Mouse (Mus musculus) limb, embryonic 14.5 days (tissue): ENCODE data around the gene Nepro. TPM values are rescaled to one million over a fixed set of nuclear protein-coding genes. Genes with fewer than 3 reads are reported as not detected.
A peak's percentile ranks its signal among the peaks of the same experiment; 100 is the strongest.

ENCODE experiments used
- ATAC-seq: fragments of 200-750 bp; cut with Nextera tagmentation; 2 replicates; pipeline ENCODE4 v1.8.0; 2017; ENCODE audit warnings: low read depth, moderate number of reproducible peaks, moderate TSS enrichment; ENCODE audit not compliant: low FRiP score
- DNase-seq: peaks from one replicate; pipeline ENCODE4 v3.0.0-alpha.2; 2015; ENCODE audit warnings: low spot score
- H3K27ac ChIP-seq: fragments of 300-500 bp; sonication (generic); replicated peaks from 2 replicates; pipeline ENCODE4 v1.5.1; 2014; ENCODE audit warnings: low read depth, mild to moderate bottlenecking, low read length, moderate library complexity, mixed read lengths
- H3K27me3 ChIP-seq: fragments of 300-500 bp; sonication (generic); 2 replicates; pipeline ENCODE4 v1.6.1; 2014; ENCODE audit warnings: low read length, mixed read lengths; ENCODE audit not compliant: control insufficient read depth, insufficient read depth
- H3K36me3 ChIP-seq: fragments of 300-500 bp; sonication (generic); 2 replicates; pipeline ENCODE4 v1.6.1; 2014; ENCODE audit warnings: mild to moderate bottlenecking, low read length, moderate library complexity, mixed read lengths; ENCODE audit not compliant: control insufficient read depth, insufficient read depth
- H3K4me1 ChIP-seq: fragments of 300-500 bp; sonication (generic); 2 replicates; pipeline ENCODE4 v1.6.1; 2014; ENCODE audit warnings: antibody characterized with exemption, low read length, mixed read lengths; ENCODE audit not compliant: control insufficient read depth, insufficient read depth
- H3K4me2 ChIP-seq: fragments of 300-500 bp; sonication (generic); replicated peaks from 2 replicates; pipeline ENCODE4 v1.6.1; 2014; ENCODE audit warnings: low read depth, mild to moderate bottlenecking, low read length, moderate library complexity; ENCODE audit not compliant: severe bottlenecking
- H3K4me3 ChIP-seq: fragments of 300-500 bp; sonication (generic); replicated peaks from 2 replicates; pipeline ENCODE4 v1.5.1; 2014; ENCODE audit warnings: low read length
- H3K9ac ChIP-seq: fragments of 300-500 bp; sonication (generic); 2 replicates; pipeline ENCODE4 v1.6.1; 2014; ENCODE audit warnings: mild to moderate bottlenecking, low read depth, low read length, moderate library complexity; ENCODE audit not compliant: severe bottlenecking
- H3K9me3 ChIP-seq: fragments of 300-500 bp; sonication (generic); 2 replicates; pipeline ENCODE4 v1.6.1; 2016; ENCODE audit warnings: low read length; ENCODE audit not compliant: control insufficient read depth
- POLR2A ChIP-seq: fragments of 200-500 bp; IDR thresholded peaks from 2 replicates; pipeline ENCODE4 v1.8.0; 2012; ENCODE audit warnings: inconsistent platforms, mild to moderate bottlenecking, moderate library complexity, borderline replicate concordance; ENCODE audit not compliant: insufficient read depth, insufficient read length; ENCODE audit errors: extremely low read depth
- WGBS: fragments of 180-500 bp; shearing (Covaris S2); extraction: QIAGEN DNeasy Blood & Tissue Kit; methylation state at CpG from one replicate; pipeline ENCODE4 v1.1.7; 2014; 5-methylcytosine and 5-hydroxymethylcytosine counted together
- polyA plus RNA-seq, 2 experiments: library from polyadenylated mRNA; depleted of rRNA in 1 of 2; stranded (reverse) in 1 of 2; unstranded in 1 of 2; fragments of >200 nt; fragmentation: Nextera tagmentation in 1 of 2; extraction: Ambion mirVana in 1 of 2; gene quantifications; 2 replicates each; pipeline versions ENCODE4 v1.2.1 to v1.2.3; 2012 to 2014

Nepro gene
- polyA plus RNA-seq, 2 experiments, result 8.1 to 13.0 TPM

- H3K4me1 ChIP-seq, result peaks cover 58% of the 10 kb centered on the region
- 61% methylated on average over 7 of the region's 7 CpGs for WGBS
These were observed 39.5 kb upstream of the Nepro start for GRCm38 (mm10) chr16:44684646-44685045.

GRCm38 (mm10) chr16:44685401-44685800 is 38.7 kb upstream of the Nepro start:
- Histone ChIP-seq H3K4me1 (peaks cover 53% of the 10 kb centered on the region), H3K4me3 (no peak overlapping the region), H3K36me3 (no peaks in the 10 kb centered on the region), H3K27me3 (no peaks in the 10 kb centered on the region), H3K4me2 (no peak overlapping the region), H3K9me3 (peaks cover 8% of the 10 kb centered on the region; the same call in 1 of the 2 replicates), H3K27ac (no peak overlapping the region), H3K9ac (no peak overlapping the region)
- WGBS, result 78% methylated on average over 7 of the region's 7 CpGs
- TF ChIP-seq POLR2A, result no peak
- no peak for ATAC-seq
- no peak for DNase-seq

More at GRCm38 (mm10) chr16:44684646-44685045, 39.5 kb upstream of the Nepro start:
- DNase-seq, result no peak
- peaks cover 8% of the 10 kb centered on the region; the same call in 1 of the 2 replicates for H3K9me3 ChIP-seq
- no peak overlapping the region for H3K4me3 ChIP-seq
- H3K4me2 ChIP-seq, result no peak overlapping the region
- no peaks in the 10 kb centered on the region for H3K27me3 ChIP-seq
- no peak for TF ChIP-seq POLR2A
- no peak overlapping the region for H3K9ac ChIP-seq
- H3K27ac ChIP-seq, result peak overlapping the region; percentile 48; the same call in 1 of the 2 replicates
- ATAC-seq, result no peak
- no peaks in the 10 kb centered on the region for H3K36me3 ChIP-seq

GRCm38 (mm10) chr16:44686991-44687718 is 36.9 kb upstream of the Nepro start:
- TF ChIP-seq POLR2A, result no peak
- H3K4me1 ChIP-seq, result peaks cover 45% of the 10 kb centered on the region
- H3K9me3 ChIP-seq, result peaks cover 6% of the 10 kb centered on the region; the same call in 1 of the 2 replicates
- H3K27ac ChIP-seq, result peak overlapping the region; percentile 83
- H3K9ac ChIP-seq, result peak overlapping the region; percentile 38; the same call in 1 of the 2 replicates
- no peak overlapping the region for H3K4me3 ChIP-seq
- no peaks in the 10 kb centered on the region for H3K27me3 ChIP-seq
- ATAC-seq (peak; percentile 69), DNase-seq (peak; percentile 69)
- 56% methylated on average over 20 of the region's 20 CpGs for WGBS
- no peaks in the 10 kb centered on the region for H3K36me3 ChIP-seq
- peak overlapping the region; percentile 40 for H3K4me2 ChIP-seq

- Histone ChIP-seq H3K9ac (peak overlapping the region; percentile 38; the same call in 1 of the 2 replicates), H3K4me1 (peaks cover 45% of the 10 kb centered on the region), H3K36me3 (no peaks in the 10 kb centered on the region), H3K9me3 (no peaks in the 10 kb centered on the region), H3K27ac (peak overlapping the region; percentile 83), H3K27me3 (no peaks in the 10 kb centered on the region), H3K4me2 (peak overlapping the region; percentile 40), H3K4me3 (no peak overlapping the region)
- ATAC-seq (peak; percentile 71), DNase-seq (peak; percentile 56)
- 3% methylated on average over 18 of the region's 18 CpGs for WGBS
- no peak for TF ChIP-seq POLR2A
These were observed 36.2 kb upstream of the Nepro start for GRCm38 (mm10) chr16:44687719-44688420.

- H3K27ac ChIP-seq, result peak overlapping the region; percentile 77
- WGBS, result 11% methylated on average over 4 of the region's 4 CpGs
- ATAC-seq (peak; percentile 19), DNase-seq (peak; percentile 59)
- no peak overlapping the region for H3K9ac ChIP-seq
- peaks cover 45% of the 10 kb centered on the region for H3K4me1 ChIP-seq
- no peaks in the 10 kb centered on the region for H3K27me3 ChIP-seq
- no peak overlapping the region for H3K4me3 ChIP-seq
- no peaks in the 10 kb centered on the region for H3K9me3 ChIP-seq
- H3K4me2 ChIP-seq, result peak overlapping the region; percentile 40
- TF ChIP-seq POLR2A, result no peak
- H3K36me3 ChIP-seq, result no peaks in the 10 kb centered on the region
These were observed 35.6 kb upstream of the Nepro start for GRCm38 (mm10) chr16:44688507-44688906.
